27 mouse cellular contexts compared by ENCODE assay signal in the genomic region with DNA sequence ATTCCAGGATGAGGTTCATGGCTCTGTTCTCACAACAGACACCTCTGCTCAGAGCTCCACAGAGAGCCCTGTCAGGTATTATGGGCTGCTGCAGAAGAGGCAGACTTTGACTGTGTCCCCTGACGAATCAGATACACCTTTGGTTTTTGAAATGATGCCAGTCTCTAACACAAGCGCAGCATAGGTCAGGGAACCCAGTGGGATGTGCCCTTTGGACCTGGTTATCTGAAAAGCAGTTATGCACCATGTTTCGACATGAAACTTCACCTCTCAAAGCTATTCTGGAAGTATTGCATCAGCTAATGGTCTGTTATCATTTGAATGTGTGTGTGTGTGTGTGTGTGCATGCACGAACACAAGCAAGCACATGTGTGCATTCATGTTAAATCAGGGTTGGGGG. TPM values are rescaled to one million over a fixed set of nuclear protein-coding genes. Genes with fewer than 3 reads are reported as not detected.
DNase-seq lines count a peak whose midpoint lies in the region; ATAC-seq lines count a peak whose summit lies in the region.
"Had no signal": no experiment of that assay in that cellular context is flagged by ENCODE, and none has a peak within 500 bp of the region (broad histone marks: within the 10 kb centered on the region; RNA-seq: fewer than 3 reads in every experiment).

A gene (minus strand): TSS at position 114 of the 400 bp plus-strand sequence.

- peak; percentile 46 for DNase-seq in heart, embryonic 10.5 days (ENCODE audit: low spot score)
- DNase-seq in heart, adult 18-20 months = no peak
- no peak for DNase-seq in liver, embryonic 13.5 days
- no peak for DNase-seq in large intestine, adult 2 months (ENCODE audit: low read depth, low spot score)
- no peak for DNase-seq in heart, adult 9 months (ENCODE audit: low spot score in 2 of 2)
- DNase-seq in left cerebral cortex, adult 9 months (ENCODE audit: low spot score in 2 of 2) = no peak
- DNase-seq: cerebellum, adult 2 months; gastrocnemius, postnatal 10 days; thymus, adult 2 months; thymus, postnatal 4 days had no signal

- no peaks in the 10 kb centered on the region for H3K9me3 ChIP-seq in heart, embryonic 10.5 days
- H3K9me3 ChIP-seq in liver, embryonic 13.5 days (replicated peaks) = no peaks in the 10 kb centered on the region
- H3K9me3 ChIP-seq in liver, embryonic 12.5 days (replicated peaks) = no peaks in the 10 kb centered on the region
- no peaks in the 10 kb centered on the region for H3K9me3 ChIP-seq in stomach, embryonic 15.5 days
- H3K9me3 ChIP-seq: embryonic facial prominence, embryonic 15.5 days; forebrain, embryonic 15.5 days; hindbrain, embryonic 12.5 days; limb, embryonic 15.5 days; midbrain, embryonic 15.5 days; neural tube, embryonic 13.5 days had no signal

- H3K36me3 ChIP-seq in heart, embryonic 10.5 days = no peaks in the 10 kb centered on the region
- H3K36me3 ChIP-seq in liver, embryonic 13.5 days = no peaks in the 10 kb centered on the region
- no peaks in the 10 kb centered on the region for H3K36me3 ChIP-seq in liver, embryonic 12.5 days
- no peaks in the 10 kb centered on the region for H3K36me3 ChIP-seq in stomach, embryonic 15.5 days
- H3K36me3 ChIP-seq: embryonic facial prominence, embryonic 15.5 days; forebrain, embryonic 15.5 days; hindbrain, embryonic 12.5 days; limb, embryonic 15.5 days; midbrain, embryonic 15.5 days; neural tube, embryonic 13.5 days had no signal

- no peaks in the 10 kb centered on the region for H3K27me3 ChIP-seq in heart, embryonic 10.5 days (ENCODE audit: insufficient read depth, poor library complexity, severe bottlenecking)
- peaks cover 15% of the 10 kb centered on the region for H3K27me3 ChIP-seq in liver, embryonic 13.5 days
- peaks cover 22% of the 10 kb centered on the region; the same call in 1 of the 2 replicates for H3K27me3 ChIP-seq in liver, embryonic 12.5 days (replicated peaks)
- H3K27me3 ChIP-seq in stomach, embryonic 15.5 days (replicated peaks) = no peaks in the 10 kb centered on the region
- H3K27me3 ChIP-seq: embryonic facial prominence, embryonic 15.5 days; forebrain, embryonic 15.5 days; hindbrain, embryonic 12.5 days; limb, embryonic 15.5 days; midbrain, embryonic 15.5 days; neural tube, embryonic 13.5 days had no signal

- ATAC-seq in liver, embryonic 13.5 days (ENCODE audit: low read depth) = 0 out of 2 replicates have a peak, but pooled peaks have one; percentile 39
- ATAC-seq in liver, embryonic 12.5 days = no peak
- ATAC-seq in stomach, embryonic 15.5 days (ENCODE audit: insufficient read depth, low FRiP score, low read depth) = peak; percentile 34; the same call in 1 of the 2 replicates
- ATAC-seq: forebrain, embryonic 15.5 days; lung, postnatal 0 days; midbrain, embryonic 15.5 days had no signal

- no peak within 1 kb of the TSS for H3K9ac ChIP-seq in liver, embryonic 13.5 days
- no peak within 1 kb of the TSS for H3K9ac ChIP-seq in liver, embryonic 12.5 days
- H3K9ac ChIP-seq in stomach, embryonic 15.5 days = no peak within 1 kb of the TSS
- H3K9ac ChIP-seq: embryonic facial prominence, embryonic 15.5 days; forebrain, embryonic 15.5 days; hindbrain, embryonic 12.5 days; limb, embryonic 15.5 days; midbrain, embryonic 15.5 days; neural tube, embryonic 13.5 days had no signal

- WGBS in heart, embryonic 10.5 days = 77% methylated on average over 4 of the region's 4 CpGs
- WGBS in liver, embryonic 13.5 days (ENCODE audit: insufficient replicate concordance) = 50% methylated on average over 4 of the region's 4 CpGs
- WGBS in liver, embryonic 12.5 days (ENCODE audit: insufficient replicate concordance) = 57% methylated on average over 4 of the region's 4 CpGs
- WGBS in large intestine, adult 2 months = 36% methylated on average over 4 of the region's 4 CpGs
- 68% methylated on average over 4 of the region's 4 CpGs for WGBS in stomach, embryonic 15.5 days

- no peak within 1 kb of the TSS for H3K4me3 ChIP-seq in heart, embryonic 10.5 days
- no peak within 1 kb of the TSS for H3K4me3 ChIP-seq in liver, embryonic 13.5 days (replicated peaks)
- no peak within 1 kb of the TSS for H3K4me3 ChIP-seq in liver, embryonic 12.5 days
- no peak within 1 kb of the TSS for H3K4me3 ChIP-seq in stomach, embryonic 15.5 days (replicated peaks)
- H3K4me3 ChIP-seq: embryonic facial prominence, embryonic 15.5 days; forebrain, embryonic 15.5 days; hindbrain, embryonic 12.5 days; limb, embryonic 15.5 days; midbrain, embryonic 15.5 days; neural tube, embryonic 13.5 days had no signal

- H3K4me2 ChIP-seq in liver, embryonic 13.5 days = no peak within 1 kb of the TSS
- no peak within 1 kb of the TSS for H3K4me2 ChIP-seq in liver, embryonic 12.5 days
- no peak within 1 kb of the TSS for H3K4me2 ChIP-seq in stomach, embryonic 15.5 days
- H3K4me2 ChIP-seq: embryonic facial prominence, embryonic 15.5 days; forebrain, embryonic 15.5 days; hindbrain, embryonic 12.5 days; limb, embryonic 15.5 days; midbrain, embryonic 15.5 days; neural tube, embryonic 13.5 days had no signal

- H3K27ac ChIP-seq in heart, embryonic 10.5 days = no peak within 1 kb of the TSS
- no peak within 1 kb of the TSS for H3K27ac ChIP-seq in liver, embryonic 13.5 days
- H3K27ac ChIP-seq in liver, embryonic 12.5 days = no peak within 1 kb of the TSS
- no peak within 1 kb of the TSS for H3K27ac ChIP-seq in stomach, embryonic 15.5 days
- H3K27ac ChIP-seq: embryonic facial prominence, embryonic 15.5 days; forebrain, embryonic 15.5 days; hindbrain, embryonic 12.5 days; limb, embryonic 15.5 days; macrophage; midbrain, embryonic 15.5 days; neural tube, embryonic 13.5 days had no signal

- no peaks in the 10 kb centered on the region for H3K4me1 ChIP-seq in heart, embryonic 10.5 days
- no peaks in the 10 kb centered on the region; the same call in 1 of the 2 replicates for H3K4me1 ChIP-seq in liver, embryonic 13.5 days (replicated peaks)
- H3K4me1 ChIP-seq in liver, embryonic 12.5 days = no peaks in the 10 kb centered on the region
- 0 out of 2 replicates have a peak, but pooled peaks cover 2% of the 10 kb centered on the region for H3K4me1 ChIP-seq in stomach, embryonic 15.5 days
- H3K4me1 ChIP-seq: embryonic facial prominence, embryonic 15.5 days; forebrain, embryonic 15.5 days; hindbrain, embryonic 12.5 days; limb, embryonic 15.5 days; midbrain, embryonic 15.5 days; neural tube, embryonic 13.5 days had no signal

RNA-seq across cellular contexts. Expression of the gene that starts here (rescaled TPM):
- polyA plus RNA-seq in heart, embryonic 10.5 days (2016; fragmentation: Nextera tagmentation; extraction: Ambion mirVana) = not detected in 2 replicates
- total RNA-seq in heart, adult 18-20 months (2021) = not detected
- polyA plus RNA-seq in liver, embryonic 13.5 days (2015; fragmentation: Nextera tagmentation; extraction: Ambion mirVana) = 1.3 and 1.9 TPM in 2 replicates
- 0.17 and 0.21 TPM in 2 replicates for polyA plus RNA-seq in liver, embryonic 12.5 days (2016; fragmentation: Nextera tagmentation; extraction: Ambion mirVana)
- polyA plus RNA-seq in large intestine, adult 2 months (2012; rRNA removed) = 12.8 and 20.0 TPM in 2 replicates
- polyA plus RNA-seq in stomach, embryonic 15.5 days (2015; fragmentation: Nextera tagmentation; extraction: Ambion mirVana) = 4.8 and 6.2 TPM in 2 replicates
- total RNA-seq: adrenal gland, adult 18-20 months; common myeloid progenitor, adult 5-6 weeks; ES-E14; granulocyte monocyte progenitor cell, adult 5-6 weeks; heart, postnatal 25 days; layer of hippocampus, adult 8-10 months had no signal
- polyA plus RNA-seq: cerebellum, adult 2 months; forebrain, embryonic 15.5 days; heart, embryonic 14.5 days; hindbrain, embryonic 12.5 days; macrophage; neural tube, embryonic 13.5 days; thymus, adult 2 months had no signal

Comparison
In these comparisons a context has a peak if more than half of its experiments do, and no peak if none do; other contexts are left out.
1. Peak in DNase-seq in heart, embryonic 10.5 days; RNA of the gene not detected or under 1 TPM.